Mouse (Mus musculus) embryonic fibroblast, embryonic 13.5 days (primary cell): ENCODE measurements at regions not wholly inside any gene's neighbourhood (a gene's known extent, or its start where the extent isn't known, plus 50 kb on each side); places are given as distances from the start of the nearest gene placed in this dataset.

Experiments used
- H3K27ac ChIP-seq: 2 replicates; pipeline ENCODE4 v1.5.1; 2012; ENCODE audit warnings: low read length, control low read depth, inconsistent platforms; ENCODE audit not compliant: insufficient read depth
- H3K4me1 ChIP-seq: 2 replicates; pipeline ENCODE4 v1.6.1; 2011; ENCODE audit warnings: low read length; ENCODE audit not compliant: control insufficient read depth, insufficient read depth
- H3K4me3 ChIP-seq: 2 replicates; pipeline ENCODE4 v1.5.1; 2011; ENCODE audit warnings: mild to moderate bottlenecking, control low read depth, low read length; ENCODE audit not compliant: insufficient read depth
- CTCF ChIP-seq: IDR thresholded peaks from 2 replicates; pipeline ENCODE4 v1.5.1; 2011; ENCODE audit warnings: mild to moderate bottlenecking, control low read depth, low read length, moderate library complexity, borderline replicate concordance; ENCODE audit not compliant: insufficient read depth
- POLR2A ChIP-seq: IDR thresholded peaks from 2 replicates; pipeline ENCODE4 v1.6.1; 2011; ENCODE audit warnings: low read depth, mild to moderate bottlenecking, control low read depth, low read length, moderate library complexity

DNA sequence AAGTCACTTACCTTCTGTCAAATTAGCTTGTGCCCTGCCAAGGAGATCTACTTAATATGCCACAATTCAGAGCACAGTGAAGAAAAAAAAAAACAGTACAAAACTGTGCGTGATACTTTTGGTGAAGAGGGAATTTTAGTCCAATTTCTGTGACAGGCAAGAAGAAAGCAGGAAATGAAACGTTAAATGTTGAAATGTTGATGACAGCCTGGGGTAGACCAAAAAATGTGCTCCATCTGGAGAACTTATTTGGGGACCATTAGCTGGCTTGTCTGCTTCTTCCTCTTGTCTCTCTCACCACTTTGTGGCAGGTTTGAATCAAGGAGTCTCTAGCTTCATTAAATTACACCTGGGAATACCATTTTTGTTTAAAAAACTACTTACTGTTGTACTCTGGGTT is 163.3 kb upstream of the Mctp2 start:
- TF ChIP-seq CTCF (no peak), POLR2A (no peak)
- Histone ChIP-seq H3K4me3 (no peak overlapping the region), H3K27ac (peak overlapping the region; percentile 38), H3K4me1 (peaks cover 3% of the 10 kb centered on the region; the same call in 1 of the 2 replicates)

DNA sequence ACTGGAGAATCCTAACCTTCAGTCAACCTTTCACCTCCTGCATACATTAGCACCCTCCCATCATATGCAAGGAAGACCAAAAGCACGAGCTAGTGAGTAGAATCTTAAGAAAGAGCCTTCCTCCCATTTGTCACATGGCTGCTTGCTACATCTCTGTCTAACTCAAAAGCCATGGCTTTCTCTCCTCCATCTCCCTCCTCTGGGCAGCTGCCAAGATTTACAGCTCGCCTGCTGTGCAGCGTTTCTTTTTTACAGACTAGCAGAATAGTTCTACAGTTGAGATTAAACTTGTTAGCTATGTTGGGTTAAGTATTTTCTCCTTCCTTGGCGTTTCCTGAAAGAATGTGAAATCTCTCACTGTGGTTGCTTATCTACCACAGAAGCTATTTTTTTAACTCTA is 168.3 kb upstream of the Mctp2 start:
- Histone ChIP-seq H3K4me3 (no peak overlapping the region), H3K27ac (peak overlapping the region; percentile 87), H3K4me1 (peaks cover 3% of the 10 kb centered on the region; the same call in 1 of the 2 replicates)
- TF ChIP-seq POLR2A: no peak
- TF ChIP-seq CTCF: no peak

GRCm38 (mm10) chr7:72478936-72479335 is 172.5 kb upstream of the Mctp2 start:
- TF ChIP-seq CTCF (no peak), POLR2A (no peak)
- peaks cover 3% of the 10 kb centered on the region; the same call in 1 of the 2 replicates for H3K4me1 ChIP-seq
- H3K4me3 ChIP-seq: no peak overlapping the region
- peak overlapping the region; percentile 25; the same call in 1 of the 2 replicates for H3K27ac ChIP-seq

GRCm38 (mm10) chr7:72481275-72481674 is 174.9 kb upstream of the Mctp2 start:
- no peak overlapping the region for H3K4me3 ChIP-seq
- H3K27ac ChIP-seq: peak overlapping the region; percentile 5; the same call in 1 of the 2 replicates
- H3K4me1 ChIP-seq: no peaks in the 10 kb centered on the region; the same call in 1 of the 2 replicates
- no peak for TF ChIP-seq CTCF
- TF ChIP-seq POLR2A: no peak

- TF ChIP-seq POLR2A (no peak), CTCF (no peak)
- H3K27ac ChIP-seq: no peak overlapping the region
- no peak overlapping the region for H3K4me3 ChIP-seq
- H3K4me1 ChIP-seq: no peaks in the 10 kb centered on the region
Measured at GRCm38 (mm10) chr7:72490161-72490560, 183.8 kb upstream of the Mctp2 start.

DNA sequence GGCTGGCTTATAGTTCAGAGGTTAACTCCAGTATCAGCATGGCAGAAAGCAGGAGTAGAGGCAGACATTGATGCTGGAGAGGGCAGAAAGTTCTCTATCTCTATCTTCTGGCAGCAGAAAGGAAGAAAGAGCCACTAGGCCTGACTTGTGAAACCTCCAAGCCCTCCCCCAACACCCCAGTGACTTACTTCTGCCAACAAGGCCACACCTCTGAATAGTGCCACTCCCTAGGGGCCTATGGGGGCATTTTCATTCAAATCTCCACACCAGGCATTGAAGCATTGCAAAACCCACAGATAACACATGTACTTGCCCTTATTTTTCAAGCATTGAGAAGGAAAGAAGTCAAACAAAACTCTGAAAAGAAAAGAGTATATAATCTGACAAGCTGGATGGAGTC is 186.9 kb upstream of the Mctp2 start:
- no peak overlapping the region for H3K4me3 ChIP-seq
- TF ChIP-seq POLR2A: no peak
- TF ChIP-seq CTCF: no peak
- H3K27ac ChIP-seq: no peak overlapping the region
- peaks cover 2% of the 10 kb centered on the region for H3K4me1 ChIP-seq

DNA sequence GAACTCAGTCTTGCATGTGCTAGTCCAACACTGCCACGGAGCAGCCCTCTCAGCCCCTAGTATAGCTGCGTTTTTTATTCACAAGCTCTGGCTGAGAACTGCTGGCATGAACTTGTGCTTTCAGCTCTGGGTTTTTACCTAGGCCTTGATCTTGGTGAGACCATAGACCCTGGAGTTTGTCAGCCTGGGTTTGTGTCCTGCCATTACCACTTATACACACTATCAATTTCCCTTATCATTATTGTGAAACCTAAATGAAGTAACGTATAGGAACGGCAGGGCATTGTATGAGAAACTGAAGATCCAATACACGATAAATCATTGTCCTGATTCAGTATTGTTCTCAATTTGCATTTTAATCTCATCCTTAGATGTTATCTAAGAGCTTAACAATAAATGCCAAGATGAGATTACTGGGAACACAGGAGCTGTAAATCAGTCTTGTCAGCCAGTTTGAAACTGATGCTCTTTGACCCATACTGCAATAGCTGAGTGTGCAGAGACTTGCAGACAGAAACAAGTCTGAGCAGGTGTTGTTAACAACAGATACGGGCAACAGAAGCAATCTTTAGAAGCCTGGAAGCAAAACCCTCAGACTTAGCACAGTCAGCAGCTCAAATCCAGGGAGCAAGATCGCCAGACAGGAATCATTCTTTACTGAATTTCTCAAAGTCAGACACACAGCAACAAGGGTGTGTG is 190.7 kb upstream of the Mctp2 start:
- Histone ChIP-seq H3K4me3 (no peak overlapping the region), H3K4me1 (peaks cover 11% of the 10 kb centered on the region), H3K27ac (peak overlapping the region; percentile 13; the same call in 1 of the 2 replicates)
- TF ChIP-seq CTCF: no peak
- no peak for TF ChIP-seq POLR2A

GRCm38 (mm10) chr7:72498562-72499230 is 192.3 kb upstream of the Mctp2 start:
- peak overlapping the region; percentile 68 for H3K27ac ChIP-seq
- TF ChIP-seq CTCF (no peak), POLR2A (no peak)
- H3K4me3 ChIP-seq: no peak overlapping the region
- peaks cover 11% of the 10 kb centered on the region for H3K4me1 ChIP-seq

- Histone ChIP-seq H3K4me1 (peaks cover 11% of the 10 kb centered on the region), H3K27ac (no peak overlapping the region), H3K4me3 (no peak overlapping the region)
- TF ChIP-seq POLR2A (no peak), CTCF (no peak)
Measured at GRCm38 (mm10) chr7:72499788-72500187, 193.4 kb upstream of the Mctp2 start.

DNA sequence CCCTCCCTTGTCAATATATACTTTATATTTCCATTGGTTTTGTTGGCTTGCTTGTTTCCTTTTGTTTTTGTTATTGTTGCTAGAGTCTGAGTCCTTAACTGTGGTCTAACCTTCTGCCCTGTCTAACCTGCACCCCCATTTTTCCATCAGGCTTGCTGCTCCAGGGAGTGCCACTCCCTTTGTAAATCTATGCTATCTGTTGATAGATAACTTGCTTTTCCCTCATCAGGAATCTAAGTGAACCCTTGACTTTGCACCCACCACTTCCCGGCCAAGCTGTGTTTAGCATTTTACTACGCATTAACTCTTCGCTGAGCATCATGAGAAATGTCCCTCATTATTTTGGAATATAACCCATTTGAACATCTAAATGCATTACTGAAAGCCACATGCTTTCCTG is 193.8 kb upstream of the Mctp2 start:
- Histone ChIP-seq H3K27ac (no peak overlapping the region), H3K4me1 (peaks cover 11% of the 10 kb centered on the region), H3K4me3 (no peak overlapping the region)
- TF ChIP-seq POLR2A: no peak
- no peak for TF ChIP-seq CTCF
